Comparison of ENCODE assay signal across 9 mouse cellular contexts in the genomic region with DNA sequence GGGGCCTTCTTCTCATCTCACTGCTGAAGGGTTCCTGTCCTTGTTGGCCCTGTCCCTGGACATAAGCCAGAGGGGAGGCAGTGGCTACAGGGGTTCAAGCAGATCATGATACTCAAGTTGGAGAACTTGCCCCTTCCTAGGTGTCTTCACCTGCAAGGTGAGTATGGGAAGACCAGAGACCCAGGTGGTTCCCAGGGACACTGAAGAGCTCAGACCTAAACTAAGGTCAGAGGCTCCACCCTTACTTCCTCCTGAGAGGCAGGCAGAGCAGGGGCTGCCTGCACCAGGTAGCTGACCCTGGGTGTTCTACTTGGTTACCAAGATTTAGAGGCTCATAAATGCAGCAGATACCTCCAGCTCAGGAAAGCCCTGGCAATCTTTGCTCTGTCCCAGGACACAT. TPM values are rescaled to one million over a fixed set of nuclear protein-coding genes. Genes with fewer than 3 reads are reported as not detected.
DNase-seq lines count a peak whose midpoint lies in the region; ATAC-seq and TF ChIP-seq lines count a peak whose summit lies in the region.
"Had no signal": no experiment of that assay in that cellular context is flagged by ENCODE, and none has a peak within 500 bp of the region (broad histone marks: within the 10 kb centered on the region; RNA-seq: fewer than 3 reads in every experiment).

No protein-coding gene starts in this region.

- no peaks in the 10 kb centered on the region for H3K27me3 ChIP-seq in cerebellum, adult 2 months (ENCODE audit: control insufficient read depth, insufficient read depth, low read length)
- no peaks in the 10 kb centered on the region for H3K27me3 ChIP-seq in kidney, postnatal 0 days (ENCODE audit: insufficient read depth, low read length)
- no peaks in the 10 kb centered on the region for H3K27me3 ChIP-seq in MEL (ENCODE audit: control insufficient read depth in 1 of 2, insufficient read depth in 2 of 2, low read length in 2 of 2)
- H3K27me3 ChIP-seq in liver, embryonic 13.5 days = no peaks in the 10 kb centered on the region

- H3K9me3 ChIP-seq in kidney, postnatal 0 days (replicated peaks; ENCODE audit: low read length) = no peaks in the 10 kb centered on the region
- no peaks in the 10 kb centered on the region for H3K9me3 ChIP-seq in MEL (replicated peaks; ENCODE audit: insufficient read depth, low read length)
- H3K9me3 ChIP-seq in liver, embryonic 13.5 days (replicated peaks) = no peaks in the 10 kb centered on the region

- no peak for ATAC-seq in kidney, postnatal 0 days (replicated peaks; ENCODE audit: low FRiP score, low read depth)
- no peak for ATAC-seq in liver, embryonic 13.5 days (ENCODE audit: low read depth)

- no peak for TF ChIP-seq CTCF in cerebellum, adult 2 months (IDR thresholded peaks at IDR 0.05; ENCODE audit: borderline replicate concordance, insufficient read depth, low read depth, low read length)
- TF ChIP-seq CTCF in kidney, postnatal 0 days (IDR thresholded peaks at IDR 0.05; ENCODE audit: low read depth) = no peak
- TF ChIP-seq CTCF in MEL (IDR thresholded peaks at IDR 0.05 in 2 of 3, conservative IDR thresholded peaks at IDR 0.05 in 1 of 3; ENCODE audit: control insufficient read depth in 1 of 3, insufficient read depth in 1 of 3, low read depth in 2 of 3, low read length in 3 of 3, poor library complexity in 1 of 3, severe bottlenecking in 1 of 3) = no peak

- H3K36me3 ChIP-seq in kidney, postnatal 0 days (ENCODE audit: insufficient read depth, low read length) = peaks cover 60% of the 10 kb centered on the region
- H3K36me3 ChIP-seq in MEL (ENCODE audit: control insufficient read depth in 1 of 2, insufficient read depth in 2 of 2, low read length in 2 of 2) = peaks cover 11 to 17% of the 10 kb centered on the region in 2 experiments
- H3K36me3 ChIP-seq in liver, embryonic 13.5 days = peaks cover 70% of the 10 kb centered on the region

- no peak for TF ChIP-seq POLR2A in cerebellum, adult 2 months (IDR thresholded peaks at IDR 0.05; ENCODE audit: borderline replicate concordance, insufficient read depth, low read length)
- 0 out of 4 replicates have a peak, but pooled peaks of 1 of the 2 experiments have one; percentile 5 for TF ChIP-seq POLR2A in MEL (IDR thresholded peaks at IDR 0.05; ENCODE audit: control insufficient read depth in 1 of 2, insufficient read depth in 1 of 2, low read depth in 1 of 2, low read length in 2 of 2, poor library complexity in 1 of 2)

- DNase-seq in cerebellum, adult 11-12 months = peak; percentile 41
- DNase-seq in cerebellum, adult 2 months = no peak
- DNase-seq in kidney, postnatal 0 days (ENCODE audit: low spot score) = no peak
- no peak for DNase-seq in kidney, adult 9 months
- no peak for DNase-seq in MEL (ENCODE audit: low read depth, low spot score)
- DNase-seq in liver, embryonic 13.5 days = no peak
- no peak for DNase-seq in layer of hippocampus, postnatal 25 days (ENCODE audit: extremely low spot score in 1 of 2, low spot score in 1 of 2)
- DNase-seq in layer of hippocampus, postnatal 10 days (ENCODE audit: low spot score in 2 of 2) = no peak

- H3K9ac ChIP-seq in kidney, postnatal 0 days (ENCODE audit: low read depth, low read length) = peak overlapping the region; percentile 24; the same call in 1 of the 2 replicates
- peak overlapping the region; percentile 91 for H3K9ac ChIP-seq in MEL (ENCODE audit: control insufficient read depth, low read depth, low read length, poor library complexity, severe bottlenecking)
- H3K9ac ChIP-seq in liver, embryonic 13.5 days = peak overlapping the region; percentile 54

- no peak overlapping the region for H3K27ac ChIP-seq in cerebellum, adult 2 months (ENCODE audit: insufficient read depth, low read length)
- H3K27ac ChIP-seq in kidney, postnatal 0 days = no peak overlapping the region
- H3K27ac ChIP-seq in MEL (ENCODE audit: control insufficient read depth, low read depth, low read length) = peak overlapping the region; percentile 23
- peak overlapping the region; percentile 89 for H3K27ac ChIP-seq in liver, embryonic 13.5 days
- H3K27ac ChIP-seq: macrophage had no signal

- peaks cover 5% of the 10 kb centered on the region; the same call in 1 of the 2 replicates for H3K4me1 ChIP-seq in cerebellum, adult 2 months (ENCODE audit: control insufficient read depth, insufficient read depth, low read length)
- peaks cover 24% of the 10 kb centered on the region; the same call in 1 of the 2 replicates for H3K4me1 ChIP-seq in kidney, postnatal 0 days (replicated peaks; ENCODE audit: insufficient read depth, low read length)
- peaks cover 0 to 22% of the 10 kb centered on the region in 2 experiments; a peak in 2 of 4 replicates for H3K4me1 ChIP-seq in MEL (ENCODE audit: control insufficient read depth in 1 of 2, insufficient read depth in 2 of 2, low read length in 2 of 2)
- H3K4me1 ChIP-seq in liver, embryonic 13.5 days (replicated peaks) = peaks cover 83% of the 10 kb centered on the region

- H3K79me2 ChIP-seq in MEL (ENCODE audit: control insufficient read depth, insufficient read depth, low read length, poor library complexity) = peaks cover 41% of the 10 kb centered on the region

- TF ChIP-seq RAD21 in MEL (IDR thresholded peaks at IDR 0.05; ENCODE audit: low read depth, low read length) = no peak

- no peak for TF ChIP-seq EP300 in MEL (IDR thresholded peaks at IDR 0.05; ENCODE audit: low read depth in 1 of 2, low read length in 2 of 2)

- H3K4me3 ChIP-seq in cerebellum, adult 2 months (replicated peaks; ENCODE audit: insufficient read depth, low read depth, low read length) = no peak overlapping the region
- no peak overlapping the region for H3K4me3 ChIP-seq in kidney, postnatal 0 days (replicated peaks; ENCODE audit: low read depth, low read length)
- H3K4me3 ChIP-seq in MEL (ENCODE audit: control insufficient read depth in 1 of 2, insufficient read depth in 1 of 2, low read depth in 2 of 2, low read length in 2 of 2) = peak overlapping the region in 1 of 2 experiments; percentile 84; a peak in 2 of 4 replicates
- peak overlapping the region; percentile 95 for H3K4me3 ChIP-seq in liver, embryonic 13.5 days (replicated peaks)

- H3K4me2 ChIP-seq in kidney, postnatal 0 days (ENCODE audit: low read length) = peak overlapping the region; percentile 7; the same call in 1 of the 2 replicates
- H3K4me2 ChIP-seq in liver, embryonic 13.5 days = peak overlapping the region; percentile 94

TF ChIP-seq in MEL, 35 proteins besides CTCF, POLR2A, EP300 and RAD21:
- TF ChIP-seq MYB (IDR thresholded peaks at IDR 0.05; ENCODE audit: low read depth, low read length) (no peak), CHD2 (IDR thresholded peaks at IDR 0.05; ENCODE audit: low read length) (no peak), GATA1 (IDR thresholded peaks at IDR 0.05; ENCODE audit: low read depth, low read length) (no peak), MAZ (IDR thresholded peaks at IDR 0.05; ENCODE audit: low read depth, low read length) (no peak)

RNA-seq across cellular contexts. Expression of gene Rps11, which starts 2.3 kb away (rescaled TPM):
- polyA plus RNA-seq in cerebellum, adult 2 months (2012; rRNA removed) = 392 and 433 TPM in 2 replicates
- polyA plus RNA-seq in kidney, postnatal 0 days (2015; fragmentation: Nextera tagmentation; extraction: Ambion mirVana) = 1,486 and 1,553 TPM in 2 replicates
- total RNA-seq in MEL (2012; rRNA removed) = 2,482 and 2,708 TPM in 2 replicates
- 1,000 to 10,000 TPM; 3,189 to 5,434 TPM for polyA plus RNA-seq in MEL (2012; ENCODE audit: insufficient read depth in 1 of 2, insufficient read length in 2 of 2, low read depth in 1 of 2, low replicate concordance in 2 of 2, missing spikeins in 1 of 2)
- 1,277 and 1,372 TPM in 2 replicates for polyA plus RNA-seq in liver, embryonic 13.5 days (2015; fragmentation: Nextera tagmentation; extraction: Ambion mirVana)
- total RNA-seq in layer of hippocampus, postnatal 25 days (2021) = 100 to 1,000 TPM; 418 to 465 TPM
- 100 to 1,000 TPM; 456 to 554 TPM for total RNA-seq in layer of hippocampus, postnatal 10 days (2021)

RNA-seq across cellular contexts. Expression of gene Rpl13a, which starts 6.6 kb away (rescaled TPM):
- 1,090 and 1,228 TPM in 2 replicates for polyA plus RNA-seq in cerebellum, adult 2 months (2012; rRNA removed)
- 1,804 and 1,959 TPM in 2 replicates for polyA plus RNA-seq in kidney, postnatal 0 days (2015; fragmentation: Nextera tagmentation; extraction: Ambion mirVana)
- total RNA-seq in MEL (2012; rRNA removed) = 2,773 and 3,160 TPM in 2 replicates
- 1,000 to 10,000 TPM; 2,091 to 3,727 TPM for polyA plus RNA-seq in MEL (2012; ENCODE audit: insufficient read depth in 1 of 2, insufficient read length in 2 of 2, low read depth in 1 of 2, low replicate concordance in 2 of 2, missing spikeins in 1 of 2)
- polyA plus RNA-seq in liver, embryonic 13.5 days (2015; fragmentation: Nextera tagmentation; extraction: Ambion mirVana) = 972 and 1,063 TPM in 2 replicates
- 100 to 1,000 TPM; 765 to 826 TPM for total RNA-seq in layer of hippocampus, postnatal 25 days (2021)
- 100 to 1,000 TPM; 946 to 985 TPM for total RNA-seq in layer of hippocampus, postnatal 10 days (2021)

RNA-seq across cellular contexts. Expression of gene Gm45713, which starts 14.1 kb away (rescaled TPM):
- 0.16 TPM in 1 of 2 replicates, not detected in the other for polyA plus RNA-seq in cerebellum, adult 2 months (2012; rRNA removed)
- polyA plus RNA-seq in kidney, postnatal 0 days (2015; fragmentation: Nextera tagmentation; extraction: Ambion mirVana) = 0.83 and 1.3 TPM in 2 replicates
- 0.69 and 3.9 TPM in 2 replicates for total RNA-seq in MEL (2012; rRNA removed)
- not detected for polyA plus RNA-seq in MEL (2012; ENCODE audit: insufficient read depth in 1 of 2, insufficient read length in 2 of 2, low read depth in 1 of 2, low replicate concordance in 2 of 2, missing spikeins in 1 of 2)
- 0.12 and 0.37 TPM in 2 replicates for polyA plus RNA-seq in liver, embryonic 13.5 days (2015; fragmentation: Nextera tagmentation; extraction: Ambion mirVana)
- not detected for total RNA-seq in layer of hippocampus, postnatal 25 days (2021)
- total RNA-seq in layer of hippocampus, postnatal 10 days (2021) = not detected
- polyA plus RNA-seq: macrophage had no signal

RNA-seq across cellular contexts. Expression of gene Flt3l, which starts 14.3 kb away (rescaled TPM):
- polyA plus RNA-seq in cerebellum, adult 2 months (2012; rRNA removed) = 24.4 and 28.4 TPM in 2 replicates
- polyA plus RNA-seq in kidney, postnatal 0 days (2015; fragmentation: Nextera tagmentation; extraction: Ambion mirVana) = 2.2 and 2.4 TPM in 2 replicates
- 9.5 and 13.0 TPM in 2 replicates for total RNA-seq in MEL (2012; rRNA removed)
- polyA plus RNA-seq in MEL (2012; ENCODE audit: insufficient read depth in 1 of 2, insufficient read length in 2 of 2, low read depth in 1 of 2, low replicate concordance in 2 of 2, missing spikeins in 1 of 2) = 10 to 100 TPM in 1 of 2 experiments, not detected in 1; 35.4 TPM
- polyA plus RNA-seq in liver, embryonic 13.5 days (2015; fragmentation: Nextera tagmentation; extraction: Ambion mirVana) = 4.5 and 5.4 TPM in 2 replicates
- total RNA-seq in layer of hippocampus, postnatal 25 days (2021) = 1 to 10 TPM; 4.5 to 8.2 TPM
- 1 to 10 TPM; 4.3 to 6.0 TPM for total RNA-seq in layer of hippocampus, postnatal 10 days (2021)

RNA-seq across cellular contexts. Expression of gene Fcgrt, which starts 18.3 kb away (rescaled TPM):
- 32.1 and 33.7 TPM in 2 replicates for polyA plus RNA-seq in cerebellum, adult 2 months (2012; rRNA removed)
- 134 and 145 TPM in 2 replicates for polyA plus RNA-seq in kidney, postnatal 0 days (2015; fragmentation: Nextera tagmentation; extraction: Ambion mirVana)
- total RNA-seq in MEL (2012; rRNA removed) = 0.26 and 0.27 TPM in 2 replicates
- polyA plus RNA-seq in MEL (2012; ENCODE audit: insufficient read depth in 1 of 2, insufficient read length in 2 of 2, low read depth in 1 of 2, low replicate concordance in 2 of 2, missing spikeins in 1 of 2) = 1 to 10 TPM in 1 of 2 experiments, not detected in 1; 1.7 TPM
- polyA plus RNA-seq in liver, embryonic 13.5 days (2015; fragmentation: Nextera tagmentation; extraction: Ambion mirVana) = 29.2 and 31.9 TPM in 2 replicates
- 10 to 100 TPM; 18.1 to 21.0 TPM for total RNA-seq in layer of hippocampus, postnatal 25 days (2021)
- 10 to 100 TPM; 17.9 to 23.1 TPM for total RNA-seq in layer of hippocampus, postnatal 10 days (2021)

Comparison
In these comparisons a context has a peak if more than half of its experiments do, and no peak if none do; other contexts are left out.
1. H3K27ac ChIP-seq: peak in MEL (single experiment) and liver, embryonic 13.5 days (single experiment); none in cerebellum, adult 2 months (single experiment) and kidney, postnatal 0 days (single experiment).
2. H3K9ac ChIP-seq: peak in every context shown above with its lines; median percentile 91 in MEL; 54 in liver, embryonic 13.5 days; 24 in kidney, postnatal 0 days.